Mouse (Mus musculus) heart, adult 2 months (tissue): ENCODE measurements around the gene Srcin1.

Source experiments
- CTCF ChIP-seq: fragments of 200-600 bp; IDR thresholded peaks from 2 replicates; pipeline ENCODE4 v1.8.1; 2022; ENCODE audit warnings: antibody characterized with exemption, mild to moderate bottlenecking, moderate library complexity
- POLR2A ChIP-seq: fragments of 200-500 bp; IDR thresholded peaks from 2 replicates; pipeline ENCODE4 v1.6.1; 2011; ENCODE audit warnings: mild to moderate bottlenecking, low read depth, low read length, control low read depth; ENCODE audit not compliant: insufficient read depth

DNA sequence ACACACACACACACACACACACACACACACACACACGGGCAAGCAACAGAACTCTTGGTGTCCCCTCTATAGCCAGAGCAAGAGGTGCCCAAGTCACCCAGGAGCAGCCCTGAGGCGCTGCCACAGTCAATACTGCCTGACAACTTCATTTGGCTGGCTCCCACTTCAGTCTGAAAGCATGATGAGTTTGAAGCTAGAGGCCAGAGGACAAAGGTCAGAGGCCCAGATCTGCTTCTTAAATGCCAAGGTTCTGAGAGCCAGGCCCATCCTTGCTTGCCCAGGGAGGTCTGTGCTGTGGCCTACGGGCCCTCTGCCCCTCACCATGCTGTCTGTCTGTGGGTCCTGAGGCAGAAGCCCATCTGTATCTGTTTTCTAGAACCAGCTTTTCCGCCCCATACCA is 18.1 kb downstream of the Srcin1 start:
- TF ChIP-seq CTCF (no peak), POLR2A (no peak)
